Mouse (Mus musculus) cortical plate, adult 2 months (tissue): ENCODE results near the gene Glyat.

Source experiments
- CTCF ChIP-seq: fragments of 200-500 bp; IDR thresholded peaks from 2 replicates; pipeline ENCODE4 v1.5.1; 2011; ENCODE audit warnings: mild to moderate bottlenecking, control low read depth, low read length; ENCODE audit not compliant: insufficient read depth; ENCODE audit errors: extremely low read depth
- POLR2A ChIP-seq: fragments of 200-500 bp; IDR thresholded peaks from 2 replicates; pipeline ENCODE4 v1.6.1; 2011; ENCODE audit warnings: mild to moderate bottlenecking, low read length, control low read depth; ENCODE audit not compliant: insufficient read depth; ENCODE audit errors: extremely low read depth

GRCm38 (mm10) chr19:12649511-12649910 lies 16.4 kb downstream of the Glyat start:
- no peak for TF ChIP-seq CTCF
- TF ChIP-seq POLR2A, result no peak
